Mouse (Mus musculus) frontal cortex, postnatal 25 days (tissue): Measurements from ENCODE around the gene Fyb2.

ENCODE experiments used
- DNase-seq, 2 experiments: peaks; one replicate each; pipeline ENCODE4 v3.0.0; 2022; ENCODE audit warnings: low spot score in 2 of 2

The Fyb2 gene

DNA sequence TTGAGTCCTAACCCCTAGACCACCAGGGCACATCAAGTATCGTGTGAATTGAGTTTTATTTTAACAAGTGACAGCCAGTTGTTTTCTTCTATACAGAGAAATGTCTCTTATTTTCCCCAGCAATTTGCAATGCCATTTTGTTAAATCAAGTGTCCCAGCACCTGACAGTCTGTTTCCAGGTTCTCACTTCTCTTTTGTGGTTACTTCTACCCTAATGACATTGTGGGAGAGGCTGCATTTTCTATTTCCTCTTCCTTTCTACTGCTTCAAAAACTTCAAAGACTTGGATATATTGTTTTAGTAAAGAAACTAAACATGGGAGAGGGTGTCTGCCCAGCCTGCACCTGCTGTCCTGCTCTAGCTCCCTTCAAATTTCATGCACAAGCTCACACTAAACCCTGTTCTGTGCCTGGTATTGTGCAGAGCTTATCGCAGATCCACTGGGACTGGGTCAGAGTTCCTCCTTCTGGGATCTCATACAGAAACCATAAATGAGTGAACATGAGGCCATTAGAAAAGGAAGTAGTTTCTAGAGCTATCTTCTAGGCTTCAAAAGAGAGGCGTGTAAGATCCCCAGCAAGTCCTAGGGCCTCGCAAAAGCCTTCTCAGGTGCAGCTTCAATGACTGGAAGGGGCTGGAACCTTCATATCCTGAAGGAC is 94.2 kb downstream of the Fyb2 start:
- DNase-seq, result no peak

DNA sequence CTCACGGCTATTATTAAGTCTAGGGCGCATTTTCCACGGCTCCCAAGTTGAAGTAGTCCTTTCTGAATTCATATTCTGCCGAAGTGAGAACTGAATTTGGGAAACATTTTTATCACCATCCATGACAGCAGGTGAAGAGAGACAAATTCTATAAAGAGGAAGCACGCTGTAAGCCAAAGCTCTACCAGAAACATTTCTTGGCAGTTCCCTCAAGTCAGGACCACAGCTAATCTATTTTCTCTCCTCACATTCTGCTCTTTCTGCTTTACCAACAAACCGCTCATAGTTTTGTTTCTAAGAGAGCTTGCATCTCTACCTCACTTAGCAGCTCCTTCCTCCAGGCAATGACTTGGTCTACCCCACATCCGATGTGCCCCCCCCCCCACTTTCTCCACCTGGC is 100.5 kb downstream of the Fyb2 start:
- DNase-seq, result no peak

DNA sequence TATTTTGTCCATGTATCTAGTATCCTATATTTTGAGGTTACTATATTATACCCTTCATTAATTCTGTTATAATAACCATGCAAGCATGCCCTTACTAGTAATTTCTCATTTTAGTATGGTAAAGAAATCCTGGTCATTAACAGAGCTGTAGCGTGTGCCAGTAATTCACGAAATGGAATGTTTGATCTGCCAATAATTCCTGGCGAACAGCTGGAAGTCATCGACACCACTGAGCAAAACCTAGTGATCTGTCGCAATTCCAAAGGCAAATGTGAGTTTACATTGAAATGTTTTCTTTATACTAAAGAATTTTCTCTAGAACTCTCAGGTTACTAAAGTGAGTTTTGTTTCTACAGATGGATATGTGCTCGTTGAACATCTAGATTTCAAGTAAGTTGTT is 102.2 kb downstream of the Fyb2 start:
- DNase-seq, result no peak

DNA sequence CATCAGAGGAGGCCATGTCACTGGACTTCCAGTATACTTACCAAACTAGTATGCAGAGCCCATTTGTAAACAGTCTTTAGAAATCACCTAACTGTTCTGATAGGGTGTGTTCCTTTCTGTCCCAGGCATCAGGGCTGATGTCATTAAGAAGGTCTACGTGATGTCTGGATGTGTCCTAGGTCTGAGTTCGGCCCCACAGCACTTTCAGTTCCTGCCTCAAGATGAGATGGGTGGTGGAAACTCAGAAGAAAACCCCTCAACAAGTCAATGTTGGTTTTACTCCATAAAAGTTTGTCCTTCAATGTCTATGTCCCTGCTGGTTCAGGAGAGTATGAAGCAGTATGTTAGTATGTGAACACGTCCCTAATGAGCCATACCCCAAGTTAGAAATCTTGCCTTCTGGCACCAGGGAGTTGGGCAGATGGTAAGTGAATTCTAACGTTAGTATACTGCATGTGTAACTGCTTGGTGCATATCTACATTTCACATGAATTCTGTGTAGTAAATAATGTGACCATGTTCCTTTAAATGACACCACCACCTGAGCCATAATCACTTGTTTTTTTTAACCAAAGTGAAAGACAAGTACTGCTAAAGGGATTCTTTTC is 102.9 kb downstream of the Fyb2 start:
- no peak for DNase-seq

DNA sequence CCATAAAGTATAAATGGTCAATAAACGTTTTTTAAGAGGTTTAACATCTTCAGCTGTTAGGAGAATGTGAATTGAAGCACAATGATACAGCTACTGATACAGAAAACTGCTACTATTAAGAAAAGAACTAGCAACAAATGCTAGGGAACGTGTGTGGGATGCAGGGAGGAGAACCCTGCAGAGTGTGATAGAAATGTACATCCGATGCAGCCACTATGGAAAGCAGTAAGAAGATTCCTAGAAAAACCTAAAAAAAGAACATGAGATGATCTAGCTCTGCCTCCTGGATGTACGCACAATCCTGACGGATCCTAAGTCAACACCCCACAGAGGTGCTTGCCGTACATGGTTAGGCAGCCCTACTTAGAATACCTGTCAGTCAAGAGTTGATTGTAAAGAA is 114.0 kb downstream of the Fyb2 start:
- DNase-seq, result no peak

DNA sequence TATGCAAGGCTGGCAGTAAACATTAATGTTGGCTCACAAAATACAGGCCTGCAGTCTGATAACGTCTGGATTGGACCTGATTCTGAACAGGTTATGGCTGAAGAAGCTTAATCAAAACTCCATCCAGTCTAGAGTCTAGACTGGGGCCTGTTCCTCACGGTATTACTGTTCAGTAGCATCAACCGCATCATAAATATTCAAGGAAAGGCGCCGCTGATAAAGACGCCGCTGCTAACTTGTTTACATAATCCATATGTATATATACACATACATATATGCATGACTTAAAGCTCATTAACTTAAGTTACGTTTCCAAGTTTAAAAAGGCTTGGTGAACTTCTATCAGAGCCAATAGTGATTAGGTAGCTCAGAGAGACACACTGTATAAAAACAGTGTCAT is 117.8 kb downstream of the Fyb2 start:
- no peak for DNase-seq

DNA sequence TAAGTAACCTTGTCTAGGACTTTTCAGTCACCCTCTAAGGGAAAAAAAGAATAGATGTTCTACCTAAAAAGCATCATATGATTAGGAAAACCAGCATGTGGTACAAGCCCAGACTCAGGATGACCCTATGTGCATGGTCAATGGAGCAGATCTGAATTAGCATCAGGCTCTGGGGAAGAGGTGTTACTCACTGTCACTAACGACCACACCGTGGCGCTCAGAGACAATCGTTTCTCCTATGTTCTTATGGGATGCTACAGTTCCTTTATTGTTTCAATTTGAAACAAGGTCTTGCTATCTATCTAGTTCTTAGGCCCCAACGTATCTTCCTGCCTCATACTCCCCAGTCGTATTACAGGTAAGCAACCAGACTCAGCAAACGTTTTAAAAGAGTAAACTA is 119.9 kb downstream of the Fyb2 start:
- DNase-seq, result no peak

DNA sequence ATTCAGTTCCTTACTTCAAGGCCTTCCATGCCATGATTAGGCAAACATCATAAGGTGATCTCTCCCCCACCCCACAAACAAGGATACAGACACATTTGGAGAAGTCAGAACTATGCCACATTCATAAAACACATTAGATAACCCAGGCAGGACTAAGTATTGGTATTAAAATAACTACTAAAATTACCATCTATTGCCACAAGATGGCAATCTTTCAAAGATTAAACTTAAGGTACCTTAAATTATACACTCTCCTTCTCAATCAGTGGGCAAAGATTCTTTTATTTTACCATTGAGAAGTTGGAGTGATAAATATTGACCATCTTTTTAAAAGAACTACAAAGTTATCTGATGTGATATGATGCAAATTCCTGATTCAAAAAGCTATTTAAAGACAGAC is 121.0 kb downstream of the Fyb2 start:
- no peak for DNase-seq

DNA sequence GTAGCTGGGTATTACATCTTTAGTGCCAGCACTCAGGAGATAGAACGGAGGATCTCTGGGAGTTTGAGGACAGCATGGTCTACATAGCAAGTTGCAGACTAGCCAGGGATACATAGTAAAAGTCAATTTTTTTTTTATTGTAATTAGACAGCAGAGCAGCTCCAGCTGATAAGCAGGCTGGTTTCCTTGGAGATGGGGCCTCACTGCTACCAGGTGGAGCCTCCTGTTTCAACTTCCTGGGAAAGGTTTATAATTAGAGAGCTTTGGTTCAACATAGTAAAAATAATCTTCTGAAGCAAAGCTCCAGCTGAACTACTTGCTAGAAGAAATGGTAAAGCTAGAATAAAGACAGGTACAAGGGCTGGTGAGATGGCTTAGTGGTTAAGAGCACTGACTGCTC is 136.8 kb downstream of the Fyb2 start:
- DNase-seq, result no peak

DNA sequence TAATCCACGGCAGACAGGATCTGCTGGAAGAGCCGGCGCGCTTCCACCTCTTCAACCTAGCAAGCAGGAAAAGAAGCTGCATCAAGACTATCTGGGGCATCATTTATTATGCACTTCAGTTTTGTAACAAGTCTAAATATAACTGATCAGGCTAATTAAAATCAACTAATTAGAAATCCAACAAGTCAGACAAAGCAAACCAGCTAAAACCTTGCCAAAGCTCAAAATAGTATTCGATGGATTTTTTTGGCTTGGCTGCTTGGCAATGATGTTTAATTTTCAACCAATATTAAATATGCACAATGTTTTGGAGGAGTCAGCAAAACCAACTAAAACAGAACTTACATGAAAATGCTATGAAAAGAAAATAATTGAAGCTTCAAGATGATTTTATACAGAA is 138.0 kb downstream of the Fyb2 start:
- no peak for DNase-seq
